Mouse (Mus musculus) heart, postnatal 0 days (tissue): ENCODE measurements around the gene 8030411F24Rik.

Source experiments
- CTCF ChIP-seq: IDR thresholded peaks from 2 replicates; pipeline ENCODE4 v1.5.1; 2016; ENCODE audit warnings: antibody characterized with exemption, control low read depth, low read depth
- EP300 ChIP-seq: IDR thresholded peaks from 2 replicates; pipeline ENCODE4 v1.6.1; 2016; ENCODE audit warnings: antibody characterized with exemption, low read depth

DNA sequence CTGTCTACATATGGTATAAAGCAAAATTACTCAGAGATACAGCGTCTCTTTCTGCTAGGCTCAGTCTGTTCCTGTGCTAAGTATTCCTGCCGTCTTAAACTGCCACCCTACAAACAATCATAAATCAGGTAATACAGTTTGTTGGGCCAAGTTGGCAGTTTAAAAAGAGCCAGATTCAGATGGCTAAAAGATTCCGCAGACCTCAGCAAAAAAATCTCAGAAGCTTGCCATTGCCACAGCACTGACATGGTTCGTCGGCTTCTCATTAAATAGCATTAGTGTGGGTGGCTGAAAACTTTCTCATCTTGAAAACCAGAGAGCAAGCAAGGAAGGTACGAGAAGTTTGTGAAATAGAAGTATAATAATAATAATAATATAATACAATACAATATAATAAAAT lies 24.9 kb downstream of the 8030411F24Rik start:
- TF ChIP-seq EP300 = no peak
- TF ChIP-seq CTCF = no peak
